Mouse (Mus musculus) heart, embryonic 14.5 days (tissue): ENCODE data around the gene Eif3b. TPM values are rescaled to one million over a fixed set of nuclear protein-coding genes. Genes with fewer than 3 reads are reported as not detected.

ENCODE experiments used
- ATAC-seq: fragments of 200-750 bp; cut with Nextera tagmentation; 2 replicates; pipeline ENCODE4 v1.8.0; 2017; ENCODE audit warnings: low read depth, moderate TSS enrichment; ENCODE audit not compliant: insufficient number of reproducible peaks, insufficient read depth, low FRiP score
- H3K27ac ChIP-seq, 2 experiments: fragments of 200-500 bp in 1 of 2; fragments of 300-500 bp in 1 of 2; sonication (generic) in 1 of 2; replicated peaks in 1 of 2; 2 replicates each; pipeline ENCODE4 v1.5.1; 2012 to 2014; ENCODE audit warnings: low read depth in 2 of 2, low read length in 2 of 2, control low read depth in 1 of 2, mild to moderate bottlenecking in 1 of 2, mixed read lengths in 1 of 2; ENCODE audit not compliant: control insufficient read depth in 1 of 2, insufficient read depth in 1 of 2
- H3K27me3 ChIP-seq: fragments of 300-500 bp; sonication (generic); 2 replicates; pipeline ENCODE4 v1.6.1; 2014; ENCODE audit warnings: mild to moderate bottlenecking, low read length, control low read depth; ENCODE audit not compliant: control insufficient read depth, insufficient read depth
- H3K36me3 ChIP-seq: fragments of 300-500 bp; sonication (generic); 2 replicates; pipeline ENCODE4 v1.6.1; 2014; ENCODE audit warnings: mild to moderate bottlenecking, control low read depth, low read length, mixed read lengths; ENCODE audit not compliant: control insufficient read depth, insufficient read depth
- H3K4me1 ChIP-seq, 2 experiments: fragments of 200-500 bp in 1 of 2; fragments of 300-500 bp in 1 of 2; sonication (generic) in 1 of 2; 2 replicates each; pipeline ENCODE4 v1.6.1; 2012 to 2014; ENCODE audit warnings: low read length in 2 of 2, control low read depth in 1 of 2, mixed read lengths in 1 of 2; ENCODE audit not compliant: control insufficient read depth in 2 of 2, insufficient read depth in 2 of 2
- H3K4me2 ChIP-seq: fragments of 300-500 bp; sonication (generic); 2 replicates; pipeline ENCODE4 v1.6.1; 2014; ENCODE audit warnings: mild to moderate bottlenecking, low read length
- H3K4me3 ChIP-seq, 2 experiments: fragments of 200-500 bp in 1 of 2; fragments of 300-500 bp in 1 of 2; sonication (generic) in 1 of 2; 2 replicates each; pipeline ENCODE4 v1.5.1; 2012 to 2014; ENCODE audit warnings: low read length in 2 of 2, mild to moderate bottlenecking in 2 of 2, control low read depth in 1 of 2, low read depth in 1 of 2, moderate library complexity in 1 of 2; ENCODE audit not compliant: control insufficient read depth in 1 of 2, insufficient read depth in 1 of 2
- H3K9ac ChIP-seq: fragments of 300-500 bp; sonication (generic); 2 replicates; pipeline ENCODE4 v1.6.1; 2014; ENCODE audit warnings: mild to moderate bottlenecking, low read length
- H3K9me3 ChIP-seq: fragments of 300-500 bp; sonication (generic); 2 replicates; pipeline ENCODE4 v1.6.1; 2016; ENCODE audit warnings: low read length, control low read depth; ENCODE audit not compliant: control insufficient read depth
- WGBS: fragments of 180-500 bp; shearing (Covaris S2); extraction: QIAGEN DNeasy Blood & Tissue Kit; methylation state at CpG from one replicate; pipeline ENCODE4 v1.1.7; 2014; 5-methylcytosine and 5-hydroxymethylcytosine counted together
- microRNA-seq: library from miRNA; unstranded; fragments of <30 nt; microRNA quantifications from one replicate; pipeline ENCODE4, GENCODE M21; 2016
- polyA plus RNA-seq: library from polyadenylated mRNA; unstranded; fragments of >200 nt; fragmentation: Nextera tagmentation; extraction: Ambion mirVana; gene quantifications from 2 replicates; pipeline ENCODE4 v1.2.1, GENCODE M21; 2014

Eif3b gene
- polyA plus RNA-seq, 1 experiment from 2014 or later = 108 TPM

DNA sequence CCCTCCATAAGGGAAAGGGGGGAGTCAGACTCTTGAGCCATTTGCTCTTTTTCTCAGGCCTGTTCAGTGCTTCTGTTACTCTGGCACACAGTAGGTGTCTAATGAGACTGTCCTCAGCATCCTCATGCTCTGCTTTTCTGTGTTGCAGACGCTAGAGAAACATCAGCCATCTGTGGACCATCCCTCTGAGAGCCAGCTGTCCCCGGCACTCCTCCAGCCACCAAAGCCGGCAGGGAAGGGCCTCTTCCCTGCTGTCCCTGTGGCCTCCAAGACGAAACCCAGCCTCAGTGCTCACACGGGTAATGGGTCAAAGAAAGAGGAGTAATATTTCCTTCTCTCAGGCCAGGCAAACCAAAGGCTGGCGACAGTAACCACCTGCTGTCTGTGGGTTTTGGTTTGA, 72.0 kb downstream of the Eif3b start:
- no peak overlapping the region for H3K4me3 ChIP-seq
- no peaks in the 10 kb centered on the region for H3K9me3 ChIP-seq
- no peak overlapping the region for H3K27ac ChIP-seq
- H3K36me3 ChIP-seq = no peaks in the 10 kb centered on the region
- ATAC-seq = no peak
- H3K27me3 ChIP-seq = peaks cover 8% of the 10 kb centered on the region; the same call in 1 of the 2 replicates
- no peak overlapping the region for H3K4me2 ChIP-seq
- H3K4me1 ChIP-seq = no peaks in the 10 kb centered on the region
- WGBS = 57% methylated on average over 6 of the region's 6 CpGs
- no peak overlapping the region for H3K9ac ChIP-seq

DNA sequence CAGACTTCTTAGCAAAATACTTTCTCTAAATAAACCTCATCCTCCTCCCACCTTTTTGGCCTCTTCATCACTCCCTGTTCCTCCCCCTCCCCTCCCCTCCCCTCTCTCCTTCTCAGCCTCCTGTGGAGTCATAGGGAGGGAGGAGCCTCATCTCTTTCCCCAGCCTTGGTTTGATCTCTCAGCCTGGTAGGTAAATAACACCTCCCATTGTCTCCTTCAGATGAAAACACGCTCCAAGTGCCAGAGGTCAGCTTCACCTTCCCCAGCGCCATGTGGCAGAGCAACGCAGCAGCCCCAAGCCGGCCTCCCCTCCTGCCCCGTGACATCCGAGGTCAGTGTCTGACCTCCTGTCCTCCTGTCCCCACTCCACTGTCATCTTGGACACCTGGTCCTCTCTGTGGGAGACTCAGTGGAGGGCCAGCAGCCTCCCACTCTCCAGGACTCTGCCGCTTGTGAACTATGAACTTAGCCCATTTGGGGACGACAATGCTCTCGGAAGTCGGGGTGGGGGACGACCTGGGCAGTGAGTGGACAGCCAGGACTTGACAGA, 73.6 kb downstream of the Eif3b start:
- WGBS = 20% methylated on average over 11 of the region's 11 CpGs
- Histone ChIP-seq H3K4me1 (no peaks in the 10 kb centered on the region), H3K4me2 (no peak overlapping the region), H3K9ac (no peak overlapping the region), H3K36me3 (no peaks in the 10 kb centered on the region), H3K27ac (no peak overlapping the region), H3K9me3 (no peaks in the 10 kb centered on the region), H3K4me3 (no peak overlapping the region), H3K27me3 (no peaks in the 10 kb centered on the region)
- no peak for ATAC-seq

Small RNA genes lying within 50 kb of the gene (microRNA-seq; reads per million reads assigned to microRNA genes)
- gene Mir7038 = not detected

Other genes with a start within 250 kb of the Eif3b start
- gene Mad1l1, start 97.8 kb upstream of the Eif3b start, polyA plus RNA-seq = 20.5 and 21.9 TPM in 2 replicates
- 22.2 and 22.7 TPM in 2 replicates for gene Nudt1, start 97.7 kb upstream of the Eif3b start, polyA plus RNA-seq
- gene Mrm2, start 87.4 kb upstream of the Eif3b start, polyA plus RNA-seq = 14.7 and 16.0 TPM in 2 replicates
- gene Snx8, start 30.1 kb upstream of the Eif3b start, polyA plus RNA-seq = 8.9 and 9.9 TPM in 2 replicates
- not detected in 2 replicates for gene Gm4869, start 26.3 kb downstream of the Eif3b start, polyA plus RNA-seq
- 11.0 and 11.5 TPM in 2 replicates for gene Chst12, start 86.2 kb downstream of the Eif3b start, polyA plus RNA-seq
- gene Grifin, start 145.7 kb downstream of the Eif3b start, polyA plus RNA-seq = not detected in 2 replicates
- gene Lfng, start 188.0 kb downstream of the Eif3b start, polyA plus RNA-seq = 3.8 and 6.4 TPM in 2 replicates
- gene Ttyh3, start 229.7 kb downstream of the Eif3b start, polyA plus RNA-seq = 32.8 and 35.7 TPM in 2 replicates